Mouse (Mus musculus): ENCODE results near the gene Cask. TPM values are rescaled to one million over a fixed set of nuclear protein-coding genes. Genes with fewer than 3 reads are reported as not detected.

Gene Cask
- polyA plus RNA-seq, 1 experiment from 2014 or later, result 65.6 TPM

GRCm38 (mm10) chrX:13599373-13599772 lies 251.8 kb downstream of the Cask start:
- Histone ChIP-seq H3K9me3 (ENCODE audit: control insufficient read depth, low read length) (no peaks in the 10 kb centered on the region), H3K4me2 (ENCODE audit: low read length) (no peak overlapping the region), H3K27ac (ENCODE audit: low read depth, low read length) (no peak overlapping the region), H3K4me3 (ENCODE audit: low read length) (no peak overlapping the region), H3K9ac (ENCODE audit: low read depth, low read length) (no peak overlapping the region), H3K36me3 (ENCODE audit: control insufficient read depth, insufficient read depth, low read length) (no peaks in the 10 kb centered on the region), H3K4me1 (ENCODE audit: control insufficient read depth, insufficient read depth, low read depth, low read length) (no peaks in the 10 kb centered on the region), H3K27me3 (replicated peaks; ENCODE audit: control insufficient read depth, insufficient read depth, low read length) (no peaks in the 10 kb centered on the region)
- WGBS, result 84% methylated on average over 2 of the region's 2 CpGs
- ATAC-seq, result no peak

- Histone ChIP-seq H3K27me3 (replicated peaks; ENCODE audit: control insufficient read depth, insufficient read depth, low read length) (no peaks in the 10 kb centered on the region), H3K4me1 (ENCODE audit: control insufficient read depth, insufficient read depth, low read depth, low read length) (no peaks in the 10 kb centered on the region), H3K36me3 (ENCODE audit: control insufficient read depth, insufficient read depth, low read length) (peaks cover 2% of the 10 kb centered on the region; the same call in 1 of the 2 replicates), H3K9me3 (ENCODE audit: control insufficient read depth, low read length) (no peaks in the 10 kb centered on the region), H3K4me2 (ENCODE audit: low read length) (no peak overlapping the region), H3K27ac (ENCODE audit: low read depth, low read length) (no peak overlapping the region), H3K9ac (ENCODE audit: low read depth, low read length) (no peak overlapping the region), H3K4me3 (ENCODE audit: low read length) (no peak overlapping the region)
- no peak for ATAC-seq
- WGBS, result 95% methylated on average over 3 of the region's 3 CpGs
These were observed 273.5 kb downstream of the Cask start for GRCm38 (mm10) chrX:13577647-13578046.

- H3K4me2 ChIP-seq (ENCODE audit: low read length), result no peak overlapping the region
- 0 out of 2 replicates have a peak, but pooled peaks cover 2% of the 10 kb centered on the region for H3K36me3 ChIP-seq (ENCODE audit: control insufficient read depth, insufficient read depth, low read length)
- H3K27ac ChIP-seq (ENCODE audit: low read depth, low read length), result no peak overlapping the region
- WGBS, result 49% methylated on average over 2 of the region's 2 CpGs
- no peak for ATAC-seq
- no peaks in the 10 kb centered on the region for H3K4me1 ChIP-seq (ENCODE audit: control insufficient read depth, insufficient read depth, low read depth, low read length)
- H3K9ac ChIP-seq (ENCODE audit: low read depth, low read length), result no peak overlapping the region
- no peaks in the 10 kb centered on the region for H3K27me3 ChIP-seq (replicated peaks; ENCODE audit: control insufficient read depth, insufficient read depth, low read length)
- no peak overlapping the region for H3K4me3 ChIP-seq (ENCODE audit: low read length)
- no peaks in the 10 kb centered on the region for H3K9me3 ChIP-seq (ENCODE audit: control insufficient read depth, low read length)
These were observed 274.6 kb downstream of the Cask start for GRCm38 (mm10) chrX:13576606-13577005.

GRCm38 (mm10) chrX:13574872-13575271 lies 276.3 kb downstream of the Cask start:
- no peaks in the 10 kb centered on the region for H3K9me3 ChIP-seq (ENCODE audit: control insufficient read depth, low read length)
- H3K4me1 ChIP-seq (ENCODE audit: control insufficient read depth, insufficient read depth, low read depth, low read length), result no peaks in the 10 kb centered on the region
- WGBS, result 81% methylated on average over 3 of the region's 3 CpGs
- H3K27me3 ChIP-seq (replicated peaks; ENCODE audit: control insufficient read depth, insufficient read depth, low read length), result no peaks in the 10 kb centered on the region
- no peak overlapping the region for H3K9ac ChIP-seq (ENCODE audit: low read depth, low read length)
- no peak for ATAC-seq
- 0 out of 2 replicates have a peak, but pooled peaks cover 2% of the 10 kb centered on the region for H3K36me3 ChIP-seq (ENCODE audit: control insufficient read depth, insufficient read depth, low read length)
- no peak overlapping the region for H3K4me3 ChIP-seq (ENCODE audit: low read length)
- H3K27ac ChIP-seq (ENCODE audit: low read depth, low read length), result no peak overlapping the region
- no peak overlapping the region for H3K4me2 ChIP-seq (ENCODE audit: low read length)

- Histone ChIP-seq H3K4me2 (ENCODE audit: low read length) (no peak overlapping the region), H3K9ac (ENCODE audit: low read depth, low read length) (no peak overlapping the region), H3K27ac (ENCODE audit: low read depth, low read length) (no peak overlapping the region), H3K4me1 (ENCODE audit: control insufficient read depth, insufficient read depth, low read depth, low read length) (no peaks in the 10 kb centered on the region), H3K36me3 (ENCODE audit: control insufficient read depth, insufficient read depth, low read length) (0 out of 2 replicates have a peak, but pooled peaks cover 2% of the 10 kb centered on the region), H3K27me3 (replicated peaks; ENCODE audit: control insufficient read depth, insufficient read depth, low read length) (no peaks in the 10 kb centered on the region), H3K4me3 (ENCODE audit: low read length) (no peak overlapping the region), H3K9me3 (ENCODE audit: control insufficient read depth, low read length) (no peaks in the 10 kb centered on the region)
- 78% methylated on average over 2 of the region's 2 CpGs for WGBS
- ATAC-seq, result no peak
These were observed 276.9 kb downstream of the Cask start for GRCm38 (mm10) chrX:13574298-13574697.

- 82% methylated on average over 3 of the region's 3 CpGs for WGBS
- H3K4me3 ChIP-seq (ENCODE audit: low read length), result no peak overlapping the region
- no peaks in the 10 kb centered on the region for H3K27me3 ChIP-seq (replicated peaks; ENCODE audit: control insufficient read depth, insufficient read depth, low read length)
- H3K4me1 ChIP-seq (ENCODE audit: control insufficient read depth, insufficient read depth, low read depth, low read length), result no peaks in the 10 kb centered on the region
- no peaks in the 10 kb centered on the region for H3K36me3 ChIP-seq (ENCODE audit: control insufficient read depth, insufficient read depth, low read length)
- H3K4me2 ChIP-seq (ENCODE audit: low read length), result no peak overlapping the region
- no peak for ATAC-seq
- no peak overlapping the region for H3K9ac ChIP-seq (ENCODE audit: low read depth, low read length)
- H3K27ac ChIP-seq (ENCODE audit: low read depth, low read length), result no peak overlapping the region
- H3K9me3 ChIP-seq (ENCODE audit: control insufficient read depth, low read length), result no peaks in the 10 kb centered on the region
These were observed 296.7 kb downstream of the Cask start for GRCm38 (mm10) chrX:13554504-13554903.

- Histone ChIP-seq H3K4me3 (ENCODE audit: low read length) (no peak overlapping the region), H3K9me3 (ENCODE audit: control insufficient read depth, low read length) (no peaks in the 10 kb centered on the region), H3K27me3 (replicated peaks; ENCODE audit: control insufficient read depth, insufficient read depth, low read length) (no peaks in the 10 kb centered on the region), H3K4me1 (ENCODE audit: control insufficient read depth, insufficient read depth, low read depth, low read length) (no peaks in the 10 kb centered on the region), H3K36me3 (ENCODE audit: control insufficient read depth, insufficient read depth, low read length) (no peaks in the 10 kb centered on the region; the same call in 1 of the 2 replicates), H3K9ac (ENCODE audit: low read depth, low read length) (no peak overlapping the region), H3K4me2 (ENCODE audit: low read length) (no peak overlapping the region), H3K27ac (ENCODE audit: low read depth, low read length) (no peak overlapping the region)
- 71% methylated on average over 2 of the region's 2 CpGs for WGBS
- ATAC-seq, result no peak
These were observed 298.9 kb downstream of the Cask start for GRCm38 (mm10) chrX:13552288-13552687.

- no peaks in the 10 kb centered on the region for H3K4me1 ChIP-seq (ENCODE audit: control insufficient read depth, insufficient read depth, low read depth, low read length)
- no peak overlapping the region for H3K4me3 ChIP-seq (ENCODE audit: low read length)
- WGBS, result 87% methylated on average over 4 of the region's 4 CpGs
- H3K27me3 ChIP-seq (replicated peaks; ENCODE audit: control insufficient read depth, insufficient read depth, low read length), result no peaks in the 10 kb centered on the region
- no peak for ATAC-seq
- H3K4me2 ChIP-seq (ENCODE audit: low read length), result no peak overlapping the region
- no peak overlapping the region for H3K9ac ChIP-seq (ENCODE audit: low read depth, low read length)
- H3K9me3 ChIP-seq (ENCODE audit: control insufficient read depth, low read length), result no peaks in the 10 kb centered on the region
- no peak overlapping the region for H3K27ac ChIP-seq (ENCODE audit: low read depth, low read length)
- H3K36me3 ChIP-seq (ENCODE audit: control insufficient read depth, insufficient read depth, low read length), result no peaks in the 10 kb centered on the region; the same call in 1 of the 2 replicates
These were observed 299.6 kb downstream of the Cask start for GRCm38 (mm10) chrX:13551566-13551965.

- no peak for ATAC-seq
- Histone ChIP-seq H3K9me3 (ENCODE audit: control insufficient read depth, low read length) (no peaks in the 10 kb centered on the region), H3K4me3 (ENCODE audit: low read length) (no peak overlapping the region), H3K27me3 (replicated peaks; ENCODE audit: control insufficient read depth, insufficient read depth, low read length) (no peaks in the 10 kb centered on the region), H3K36me3 (ENCODE audit: control insufficient read depth, insufficient read depth, low read length) (peaks cover 3% of the 10 kb centered on the region; the same call in 1 of the 2 replicates), H3K9ac (ENCODE audit: low read depth, low read length) (no peak overlapping the region), H3K4me2 (ENCODE audit: low read length) (no peak overlapping the region), H3K27ac (ENCODE audit: low read depth, low read length) (no peak overlapping the region), H3K4me1 (ENCODE audit: control insufficient read depth, insufficient read depth, low read depth, low read length) (no peaks in the 10 kb centered on the region)
- WGBS, result 87% methylated on average over 4 of the region's 4 CpGs
These were observed 302.1 kb downstream of the Cask start for GRCm38 (mm10) chrX:13549100-13549499.

- Histone ChIP-seq H3K4me1 (ENCODE audit: control insufficient read depth, insufficient read depth, low read depth, low read length) (no peaks in the 10 kb centered on the region), H3K9me3 (ENCODE audit: control insufficient read depth, low read length) (no peaks in the 10 kb centered on the region), H3K27me3 (replicated peaks; ENCODE audit: control insufficient read depth, insufficient read depth, low read length) (no peaks in the 10 kb centered on the region; the same call in 1 of the 2 replicates), H3K36me3 (ENCODE audit: control insufficient read depth, insufficient read depth, low read length) (no peaks in the 10 kb centered on the region), H3K4me2 (ENCODE audit: low read length) (no peak overlapping the region), H3K27ac (ENCODE audit: low read depth, low read length) (no peak overlapping the region), H3K9ac (ENCODE audit: low read depth, low read length) (no peak overlapping the region), H3K4me3 (ENCODE audit: low read length) (no peak overlapping the region)
- ATAC-seq, result no peak
- 77% methylated on average over 8 of the region's 8 CpGs for WGBS
These were observed 329.9 kb downstream of the Cask start for GRCm38 (mm10) chrX:13521288-13521687.

Measured in hindbrain, embryonic 16.5 days (tissue).